Mouse (Mus musculus) limb, embryonic 11.5 days (tissue): Measurements from ENCODE around the gene Zfp979. TPM values are rescaled to one million over a fixed set of nuclear protein-coding genes. Genes with fewer than 3 reads are reported as not detected.
"Not testable (repeated sequence)": the region's sequence is repeated elsewhere in the genome, so short reads cannot be mapped to it uniquely, and the experiment has no call there.

Experiments
- ATAC-seq: fragments of 200-750 bp; cut with Nextera tagmentation; 2 replicates; pipeline ENCODE4 v1.8.0; 2017; ENCODE audit warnings: low read depth; ENCODE audit not compliant: insufficient number of reproducible peaks, low FRiP score, low TSS enrichment
- DNase-seq: peaks from one replicate; pipeline ENCODE4 v3.0.0-alpha.2; 2015; ENCODE audit warnings: low spot score
- H3K27ac ChIP-seq: fragments of 300-500 bp; sonication (generic); replicated peaks from 2 replicates; pipeline ENCODE4 v1.5.1; 2014; ENCODE audit warnings: low read depth, mild to moderate bottlenecking, low read length
- H3K27me3 ChIP-seq: fragments of 300-500 bp; sonication (generic); 2 replicates; pipeline ENCODE4 v1.6.1; 2014; ENCODE audit warnings: mild to moderate bottlenecking, low read length, mixed read lengths; ENCODE audit not compliant: control insufficient read depth, insufficient read depth
- H3K36me3 ChIP-seq: fragments of 300-500 bp; sonication (generic); 2 replicates; pipeline ENCODE4 v1.6.1; 2014; ENCODE audit warnings: mild to moderate bottlenecking, low read length, moderate library complexity, mixed read lengths; ENCODE audit not compliant: control insufficient read depth, insufficient read depth
- H3K4me1 ChIP-seq: fragments of 300-500 bp; sonication (generic); 2 replicates; pipeline ENCODE4 v1.6.1; 2014; ENCODE audit warnings: low read length, mixed read lengths; ENCODE audit not compliant: control insufficient read depth, insufficient read depth
- H3K4me2 ChIP-seq: fragments of 300-500 bp; sonication (generic); 2 replicates; pipeline ENCODE4 v1.6.1; 2014; ENCODE audit warnings: low read depth, mild to moderate bottlenecking, moderate library complexity; ENCODE audit not compliant: severe bottlenecking
- H3K4me3 ChIP-seq: fragments of 300-500 bp; sonication (generic); 2 replicates; pipeline ENCODE4 v1.5.1; 2014; ENCODE audit warnings: low read depth, low read length
- H3K9ac ChIP-seq: fragments of 300-500 bp; sonication (generic); 2 replicates; pipeline ENCODE4 v1.6.1; 2014; ENCODE audit warnings: mild to moderate bottlenecking, low read length
- H3K9me3 ChIP-seq: fragments of 300-500 bp; sonication (generic); 2 replicates; pipeline ENCODE4 v1.6.1; 2016; ENCODE audit warnings: low read length; ENCODE audit not compliant: control insufficient read depth
- WGBS: fragments of 180-500 bp; shearing (Covaris S2); extraction: QIAGEN DNeasy Blood & Tissue Kit; methylation state at CpG from one replicate; pipeline ENCODE4 v1.1.7; 2014; 5-methylcytosine and 5-hydroxymethylcytosine counted together
- polyA plus RNA-seq: library from polyadenylated mRNA; unstranded; fragments of >200 nt; fragmentation: Nextera tagmentation; extraction: Ambion mirVana; gene quantifications from 2 replicates; pipeline ENCODE4 v1.2.1, GENCODE M21; 2014

Zfp979 gene
- polyA plus RNA-seq, 1 experiment from 2014 or later: 3.1 TPM

- 61% methylated on average over 2 of the region's 2 CpGs for WGBS
- no peak overlapping the region for H3K9ac ChIP-seq
- DNase-seq: no peak
- H3K4me3 ChIP-seq: no peak overlapping the region
- peak; percentile 23; the same call in 1 of the 2 replicates for ATAC-seq
- no peak overlapping the region for H3K27ac ChIP-seq
- H3K9me3 ChIP-seq: peaks cover 6% of the 10 kb centered on the region
- no peak overlapping the region for H3K4me2 ChIP-seq
- no peaks in the 10 kb centered on the region for H3K4me1 ChIP-seq
- no peaks in the 10 kb centered on the region for H3K36me3 ChIP-seq
- H3K27me3 ChIP-seq: no peaks in the 10 kb centered on the region
Observed at GRCm38 (mm10) chr4:147598831-147599230, 43.5 kb downstream of the Zfp979 start.

- Histone ChIP-seq H3K27ac (no peak overlapping the region), H3K27me3 (no peaks in the 10 kb centered on the region), H3K36me3 (no peaks in the 10 kb centered on the region), H3K9me3 (peaks cover 6% of the 10 kb centered on the region), H3K9ac (no peak overlapping the region), H3K4me2 (no peak overlapping the region), H3K4me3 (no peak overlapping the region), H3K4me1 (no peaks in the 10 kb centered on the region)
- no peak for ATAC-seq
- whole genome bisulfite sequencing: 64% methylated on average over 1 of the region's 1 CpGs
- DNase-seq: no peak
Observed at GRCm38 (mm10) chr4:147597685-147598084, 44.6 kb downstream of the Zfp979 start.

DNA sequence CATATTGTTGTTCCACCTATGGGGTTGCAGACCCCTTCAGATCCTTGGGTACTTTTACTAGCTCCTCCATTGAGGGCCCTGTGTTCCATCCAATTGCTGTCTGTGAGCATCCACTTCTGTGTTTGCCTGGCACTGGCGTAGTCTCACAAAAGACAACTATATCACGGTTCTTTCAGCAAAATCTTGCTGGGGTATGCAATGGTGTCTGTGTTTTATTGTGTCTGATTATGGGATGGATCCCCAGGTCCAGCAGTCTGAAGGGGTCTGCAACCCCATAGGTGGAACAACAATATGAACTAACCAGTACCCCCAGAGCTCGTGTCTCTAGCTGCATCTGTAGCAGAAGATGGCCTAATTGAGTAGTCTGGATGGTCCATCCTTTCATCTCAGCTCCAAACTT, 47.7 kb downstream of the Zfp979 start:
- not testable (repeated sequence) for H3K9me3 ChIP-seq, H3K9ac ChIP-seq, H3K36me3 ChIP-seq, H3K4me2 ChIP-seq, H3K27me3 ChIP-seq, DNase-seq, H3K27ac ChIP-seq, H3K4me3 ChIP-seq, H3K4me1 ChIP-seq
- 81% methylated on average over 3 of the region's 3 CpGs for WGBS
- ATAC-seq: peak; percentile 41; the same call in 1 of the 2 replicates

DNA sequence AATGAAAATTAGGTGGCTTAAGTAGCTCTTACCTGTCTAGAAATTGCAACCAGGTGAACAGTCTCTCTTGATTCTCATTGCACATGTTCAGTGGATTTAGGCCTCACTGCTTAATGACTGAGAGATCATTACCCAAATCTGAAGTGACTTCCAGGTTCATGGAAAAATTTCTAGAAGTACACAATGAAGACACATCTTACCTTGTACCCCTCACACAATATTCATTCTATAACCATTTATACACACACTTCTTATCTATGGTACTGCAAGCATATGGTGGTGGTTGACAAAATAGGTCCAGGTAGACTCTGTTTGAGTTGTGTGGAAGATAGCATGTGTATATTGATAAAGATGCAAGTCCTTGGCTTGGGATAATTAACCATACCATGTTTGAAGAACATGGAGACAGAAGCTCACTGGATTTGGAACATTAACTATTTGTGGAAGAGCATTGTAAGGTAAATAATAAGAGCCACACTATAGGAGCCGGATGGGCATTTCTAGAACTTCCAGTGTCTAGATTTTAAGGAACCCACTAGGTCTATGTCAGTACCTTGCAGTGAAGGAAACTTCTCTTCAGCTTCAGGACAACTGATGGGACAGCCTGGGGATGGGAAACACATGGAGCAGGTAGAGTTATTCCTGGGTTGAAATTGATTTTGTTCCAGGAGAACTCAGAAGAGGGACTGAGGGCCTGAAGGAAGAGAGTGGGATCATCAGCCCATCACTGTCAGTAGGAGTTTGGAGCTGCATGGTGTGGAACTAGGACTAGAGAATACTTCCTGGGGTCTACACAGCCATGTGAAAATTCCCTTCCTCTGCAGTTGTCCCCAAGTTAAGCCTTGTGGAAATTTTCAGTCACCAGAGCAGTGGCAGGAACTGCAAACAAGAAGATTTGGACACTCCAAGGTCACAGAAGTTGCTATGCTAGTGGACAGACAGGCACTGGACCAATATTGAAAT, 55.5 kb downstream of the Zfp979 start:
- Histone ChIP-seq H3K27ac (no peak overlapping the region), H3K27me3 (no peaks in the 10 kb centered on the region), H3K9me3 (peaks cover 5% of the 10 kb centered on the region), H3K4me2 (no peak overlapping the region), H3K36me3 (no peaks in the 10 kb centered on the region), H3K4me1 (no peaks in the 10 kb centered on the region), H3K4me3 (no peak overlapping the region), H3K9ac (no peak overlapping the region)
- ATAC-seq (peak; percentile 67; the same call in 1 of the 2 replicates), DNase-seq (no peak)
- WGBS: 56% methylated on average over 1 of the region's 1 CpGs

DNA sequence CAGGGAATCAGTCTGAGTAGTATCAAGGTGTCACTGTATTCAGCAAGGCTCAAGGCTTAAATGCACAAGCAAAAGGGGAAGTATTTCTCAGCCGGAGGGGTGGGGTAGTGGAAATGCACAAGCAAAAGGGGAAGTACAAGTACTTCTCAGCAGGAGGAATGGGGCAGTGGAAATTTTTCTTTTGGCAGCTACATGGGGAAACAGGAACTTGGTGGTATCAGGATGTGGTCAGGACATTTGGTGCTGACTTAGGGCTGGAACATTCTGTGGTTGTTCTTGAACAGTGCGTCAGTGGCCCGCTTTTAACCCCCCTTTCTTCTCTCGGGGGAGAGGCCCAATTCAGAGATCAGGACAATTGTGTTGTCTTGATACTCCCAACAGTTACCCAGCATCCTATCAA, 62.9 kb downstream of the Zfp979 start:
- not testable (repeated sequence) for H3K27me3 ChIP-seq, H3K36me3 ChIP-seq, H3K9ac ChIP-seq, H3K4me2 ChIP-seq, H3K9me3 ChIP-seq, H3K4me1 ChIP-seq, ATAC-seq, DNase-seq, H3K27ac ChIP-seq, H3K4me3 ChIP-seq
- 92% methylated on average over 4 of the region's 4 CpGs for WGBS

DNA sequence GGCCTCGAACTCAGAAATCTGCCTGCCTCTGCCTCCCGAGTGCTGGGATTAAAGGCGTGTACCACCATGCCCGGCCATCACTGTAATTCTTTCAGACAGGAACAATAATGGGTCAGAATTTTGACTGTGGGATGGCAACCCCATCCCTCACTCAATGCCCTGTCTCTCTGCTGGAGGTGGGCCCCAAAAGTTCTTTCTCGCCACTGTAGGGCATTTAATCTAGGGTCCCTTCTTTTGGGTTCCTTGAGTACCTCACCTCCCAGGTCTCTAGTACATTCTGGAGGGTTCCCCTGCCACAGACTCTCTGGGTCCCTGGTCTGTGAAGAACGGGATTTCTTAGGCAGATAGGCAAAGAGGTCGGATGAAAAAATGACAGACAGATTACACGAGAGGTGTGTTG, 71.2 kb downstream of the Zfp979 start:
- not testable (repeated sequence) for H3K27me3 ChIP-seq, H3K9me3 ChIP-seq, DNase-seq, ATAC-seq, H3K9ac ChIP-seq, H3K4me1 ChIP-seq, H3K4me3 ChIP-seq, H3K27ac ChIP-seq, H3K4me2 ChIP-seq, H3K36me3 ChIP-seq
- 88% methylated on average over 8 of the region's 8 CpGs for WGBS

- ATAC-seq: no peak; the same call in 1 of the 2 replicates
Observed at GRCm38 (mm10) chr4:147565426-147566220, 76.7 kb downstream of the Zfp979 start.

More at GRCm38 (mm10) chr4:147565426-147566220, 76.7 kb downstream of the Zfp979 start:
- DNase-seq: no peak
- H3K9ac ChIP-seq: no peak overlapping the region
- whole genome bisulfite sequencing: 72% methylated on average over 6 of the region's 6 CpGs
- H3K4me1 ChIP-seq: no peaks in the 10 kb centered on the region
- no peaks in the 10 kb centered on the region for H3K36me3 ChIP-seq
- H3K9me3 ChIP-seq: peaks cover 2% of the 10 kb centered on the region
- no peaks in the 10 kb centered on the region for H3K27me3 ChIP-seq
- H3K4me3 ChIP-seq: no peak overlapping the region
- no peak overlapping the region for H3K27ac ChIP-seq
- no peak overlapping the region for H3K4me2 ChIP-seq
